Mouse (Mus musculus): ENCODE measurements around the gene Kmt2d. TPM values are rescaled to one million over a fixed set of nuclear protein-coding genes. Genes with fewer than 3 reads are reported as not detected.
A peak's percentile ranks its signal among the peaks of the same experiment; 100 is the strongest.

Gene Kmt2d
- polyA plus RNA-seq, 1 experiment from 2014 or later = 5.1 TPM

GRCm38 (mm10) chr15:98839671-98840585 is 31.1 kb downstream of the Kmt2d start:
- TF ChIP-seq CTCF (IDR thresholded peaks at IDR 0.05; ENCODE audit: low read depth) (no peak), EP300 (optimal IDR thresholded peaks at IDR 0.05) (no peak)
- no peak overlapping the region for H3K9ac ChIP-seq (ENCODE audit: low read length)
- H3K4me3 ChIP-seq (ENCODE audit: low read depth, low read length) = no peak overlapping the region
- H3K4me2 ChIP-seq (replicated peaks; ENCODE audit: low read depth) = no peak overlapping the region
- DNase-seq (ENCODE audit: low spot score) (no peak), ATAC-seq (ENCODE audit: low FRiP score, low TSS enrichment) (no peak)
- WGBS = 90% methylated on average over 30 of the region's 30 CpGs
- no peaks in the 10 kb centered on the region for H3K4me1 ChIP-seq (replicated peaks; ENCODE audit: control insufficient read depth, insufficient read depth)
- H3K27me3 ChIP-seq (ENCODE audit: control insufficient read depth, insufficient read depth, low read length) = no peaks in the 10 kb centered on the region
- no peaks in the 10 kb centered on the region for H3K9me3 ChIP-seq (ENCODE audit: control insufficient read depth, low read length)
- H3K27ac ChIP-seq (replicated peaks) = no peak overlapping the region
- peaks cover 66% of the 10 kb centered on the region for H3K36me3 ChIP-seq (ENCODE audit: control insufficient read depth, insufficient read depth, low read length)

- H3K27me3 ChIP-seq (ENCODE audit: control insufficient read depth, insufficient read depth, low read length) = no peaks in the 10 kb centered on the region
- TF ChIP-seq CTCF (IDR thresholded peaks at IDR 0.05; ENCODE audit: low read depth) (no peak), EP300 (optimal IDR thresholded peaks at IDR 0.05) (no peak)
- ATAC-seq (ENCODE audit: low FRiP score, low TSS enrichment) = no peak
- no peak overlapping the region for H3K27ac ChIP-seq (replicated peaks)
- no peak overlapping the region for H3K4me3 ChIP-seq (ENCODE audit: low read depth, low read length)
- WGBS = 94% methylated on average over 14 of the region's 14 CpGs
- peaks cover 66% of the 10 kb centered on the region for H3K36me3 ChIP-seq (ENCODE audit: control insufficient read depth, insufficient read depth, low read length)
- no peaks in the 10 kb centered on the region for H3K9me3 ChIP-seq (ENCODE audit: control insufficient read depth, low read length)
- no peak overlapping the region for H3K9ac ChIP-seq (ENCODE audit: low read length)
- no peak overlapping the region for H3K4me2 ChIP-seq (replicated peaks; ENCODE audit: low read depth)
- DNase-seq (ENCODE audit: low spot score) = no peak
- H3K4me1 ChIP-seq (replicated peaks; ENCODE audit: control insufficient read depth, insufficient read depth) = no peaks in the 10 kb centered on the region
Measured at GRCm38 (mm10) chr15:98839161-98839560, 31.8 kb downstream of the Kmt2d start.

GRCm38 (mm10) chr15:98837743-98838103 is 33.3 kb downstream of the Kmt2d start:
- Histone ChIP-seq H3K4me1 (replicated peaks; ENCODE audit: control insufficient read depth, insufficient read depth) (no peaks in the 10 kb centered on the region), H3K27me3 (ENCODE audit: control insufficient read depth, insufficient read depth, low read length) (no peaks in the 10 kb centered on the region), H3K4me2 (replicated peaks; ENCODE audit: low read depth) (no peak overlapping the region), H3K9me3 (ENCODE audit: control insufficient read depth, low read length) (no peaks in the 10 kb centered on the region), H3K4me3 (ENCODE audit: low read depth, low read length) (no peak overlapping the region), H3K36me3 (ENCODE audit: control insufficient read depth, insufficient read depth, low read length) (peaks cover 66% of the 10 kb centered on the region), H3K9ac (ENCODE audit: low read length) (no peak overlapping the region), H3K27ac (replicated peaks) (no peak overlapping the region)
- TF ChIP-seq CTCF (IDR thresholded peaks at IDR 0.05; ENCODE audit: low read depth) (no peak), EP300 (optimal IDR thresholded peaks at IDR 0.05) (no peak)
- DNase-seq (ENCODE audit: low spot score) (no peak), ATAC-seq (ENCODE audit: low FRiP score, low TSS enrichment) (peak; percentile 21; the same call in 1 of the 2 replicates)
- WGBS = 69% methylated on average over 4 of the region's 4 CpGs

- 87% methylated on average over 21 of the region's 21 CpGs for WGBS
- Histone ChIP-seq H3K36me3 (ENCODE audit: control insufficient read depth, insufficient read depth, low read length) (peaks cover 66% of the 10 kb centered on the region), H3K9me3 (ENCODE audit: control insufficient read depth, low read length) (no peaks in the 10 kb centered on the region), H3K9ac (ENCODE audit: low read length) (no peak overlapping the region), H3K4me1 (replicated peaks; ENCODE audit: control insufficient read depth, insufficient read depth) (no peaks in the 10 kb centered on the region), H3K27ac (replicated peaks) (no peak overlapping the region), H3K4me2 (replicated peaks; ENCODE audit: low read depth) (no peak overlapping the region), H3K4me3 (ENCODE audit: low read depth, low read length) (no peak overlapping the region), H3K27me3 (ENCODE audit: control insufficient read depth, insufficient read depth, low read length) (no peaks in the 10 kb centered on the region)
- ATAC-seq (ENCODE audit: low FRiP score, low TSS enrichment) (no peak), DNase-seq (ENCODE audit: low spot score) (no peak)
- TF ChIP-seq EP300 (optimal IDR thresholded peaks at IDR 0.05) (no peak), CTCF (IDR thresholded peaks at IDR 0.05; ENCODE audit: low read depth) (no peak)
Measured at GRCm38 (mm10) chr15:98837006-98837742, 33.8 kb downstream of the Kmt2d start.

- Histone ChIP-seq H3K4me2 (replicated peaks; ENCODE audit: low read depth) (no peak overlapping the region), H3K36me3 (ENCODE audit: control insufficient read depth, insufficient read depth, low read length) (peaks cover 49% of the 10 kb centered on the region), H3K9me3 (ENCODE audit: control insufficient read depth, low read length) (no peaks in the 10 kb centered on the region), H3K4me3 (ENCODE audit: low read depth, low read length) (no peak overlapping the region), H3K9ac (ENCODE audit: low read length) (no peak overlapping the region), H3K27ac (replicated peaks) (no peak overlapping the region), H3K27me3 (ENCODE audit: control insufficient read depth, insufficient read depth, low read length) (no peaks in the 10 kb centered on the region), H3K4me1 (replicated peaks; ENCODE audit: control insufficient read depth, insufficient read depth) (no peaks in the 10 kb centered on the region)
- DNase-seq (ENCODE audit: low spot score) (no peak), ATAC-seq (ENCODE audit: low FRiP score, low TSS enrichment) (no peak)
- 88% methylated on average over 14 of the region's 14 CpGs for WGBS
- TF ChIP-seq EP300 (optimal IDR thresholded peaks at IDR 0.05) (no peak), CTCF (IDR thresholded peaks at IDR 0.05; ENCODE audit: low read depth) (no peak)
Measured at GRCm38 (mm10) chr15:98835291-98835690, 35.7 kb downstream of the Kmt2d start.
